Mouse (Mus musculus): ENCODE measurements at regions not wholly inside any gene's neighbourhood (a gene's known extent, or its start where the extent isn't known, plus 50 kb on each side); places are given as distances from the start of the nearest gene placed in this dataset.

DNA sequence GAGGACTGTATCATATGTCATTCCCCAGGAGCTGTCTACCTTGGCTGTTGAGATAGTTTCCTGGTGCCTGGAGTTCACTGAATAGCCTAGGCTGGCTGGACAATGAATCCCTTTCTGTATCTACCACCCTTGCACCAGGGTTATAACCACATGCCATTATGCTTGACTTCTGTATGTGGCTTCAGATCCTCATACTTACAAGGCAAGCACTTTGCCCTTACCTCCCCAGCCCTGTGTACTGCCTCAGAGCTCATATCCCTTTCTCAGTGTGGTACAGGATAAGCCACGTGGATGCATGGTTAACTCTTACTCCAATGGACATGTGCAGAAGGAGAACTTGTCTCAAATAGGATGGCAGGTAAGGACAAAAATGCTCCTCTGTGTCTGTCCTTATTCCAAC lies 291.3 kb upstream of the Klf4 start:
- no peak overlapping the region for H3K4me3 ChIP-seq (ENCODE audit: low read length)
- H3K27ac ChIP-seq = no peak overlapping the region
- H3K4me1 ChIP-seq (ENCODE audit: insufficient read depth, low read length) = no peaks in the 10 kb centered on the region
- TF ChIP-seq CTCF (IDR thresholded peaks at IDR 0.05; ENCODE audit: low read depth) = no peak
- DNase-seq (ENCODE audit: low spot score) (no peak), ATAC-seq (no peak)
- H3K27me3 ChIP-seq (ENCODE audit: insufficient read depth, low read length) = no peaks in the 10 kb centered on the region
- no peak overlapping the region for H3K4me2 ChIP-seq (ENCODE audit: low read depth, low read length)
- 77% methylated on average over 1 of the region's 1 CpGs for WGBS
- no peak overlapping the region for H3K9ac ChIP-seq (replicated peaks; ENCODE audit: low read length)
- H3K36me3 ChIP-seq (ENCODE audit: insufficient read depth, low read length) = no peaks in the 10 kb centered on the region
- H3K9me3 ChIP-seq (ENCODE audit: low read length) = no peaks in the 10 kb centered on the region

DNA sequence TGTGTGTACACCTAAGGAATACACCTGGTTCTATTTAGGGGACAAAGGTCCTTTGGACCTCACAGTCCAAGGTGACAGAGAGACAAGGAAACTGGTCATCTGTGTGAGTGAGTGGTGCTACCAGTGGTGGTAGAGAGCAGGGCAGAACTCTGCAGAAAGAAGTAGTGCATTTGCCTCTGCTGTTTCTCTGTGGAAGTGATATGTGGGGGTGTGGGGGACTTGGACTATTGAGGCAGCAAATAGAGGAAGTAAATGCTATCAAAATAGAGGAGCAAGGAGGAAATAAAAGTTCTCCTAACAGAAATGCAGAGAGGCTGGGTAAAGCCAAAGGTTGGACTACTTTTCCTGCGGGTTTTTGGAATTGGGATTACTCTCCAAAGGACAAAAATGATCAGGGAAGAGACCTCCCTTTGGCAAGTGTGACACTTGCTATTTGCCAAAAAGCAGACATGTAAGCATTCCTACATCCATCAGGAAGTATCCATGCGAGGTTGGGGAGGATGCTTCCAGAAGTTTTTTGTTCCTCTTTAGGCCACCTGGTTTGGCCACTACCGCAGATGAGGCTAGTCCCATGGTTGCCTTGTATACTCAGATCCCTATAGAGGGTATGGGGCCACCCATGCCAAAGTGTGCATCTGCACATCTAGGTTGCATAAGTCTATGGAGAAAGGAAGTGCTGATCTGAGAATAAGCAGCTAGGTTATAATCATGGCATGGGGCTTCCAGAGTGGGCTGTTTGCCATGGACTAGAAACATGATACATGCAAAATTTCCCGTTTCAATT lies 285.0 kb upstream of the Klf4 start:
- no peak for ATAC-seq
- no peak for TF ChIP-seq CTCF (IDR thresholded peaks at IDR 0.05; ENCODE audit: low read depth)
- Histone ChIP-seq H3K4me2 (ENCODE audit: low read depth, low read length) (no peak overlapping the region), H3K27ac (no peak overlapping the region), H3K9me3 (ENCODE audit: low read length) (no peaks in the 10 kb centered on the region), H3K4me1 (ENCODE audit: insufficient read depth, low read length) (no peaks in the 10 kb centered on the region), H3K9ac (replicated peaks; ENCODE audit: low read length) (no peak overlapping the region), H3K4me3 (ENCODE audit: low read length) (no peak overlapping the region), H3K27me3 (ENCODE audit: insufficient read depth, low read length) (no peaks in the 10 kb centered on the region), H3K36me3 (ENCODE audit: insufficient read depth, low read length) (no peaks in the 10 kb centered on the region)
- DNase-seq (ENCODE audit: low spot score) = no peak
- WGBS = 86% methylated on average over 4 of the region's 4 CpGs

- no peaks in the 10 kb centered on the region for H3K9me3 ChIP-seq (ENCODE audit: low read length)
- DNase-seq (ENCODE audit: low spot score) (no peak), ATAC-seq (no peak)
- H3K36me3 ChIP-seq (ENCODE audit: insufficient read depth, low read length) = no peaks in the 10 kb centered on the region
- 95% methylated on average over 3 of the region's 3 CpGs for WGBS
- no peak overlapping the region for H3K9ac ChIP-seq (replicated peaks; ENCODE audit: low read length)
- no peak overlapping the region for H3K4me3 ChIP-seq (ENCODE audit: low read length)
- no peak overlapping the region for H3K27ac ChIP-seq
- H3K4me2 ChIP-seq (ENCODE audit: low read depth, low read length) = no peak overlapping the region
- no peak for TF ChIP-seq CTCF (IDR thresholded peaks at IDR 0.05; ENCODE audit: low read depth)
- H3K27me3 ChIP-seq (ENCODE audit: insufficient read depth, low read length) = no peaks in the 10 kb centered on the region
- H3K4me1 ChIP-seq (ENCODE audit: insufficient read depth, low read length) = no peaks in the 10 kb centered on the region
Measured at GRCm38 (mm10) chr4:55815832-55816231, 283.6 kb upstream of the Klf4 start.

GRCm38 (mm10) chr4:55812846-55813245 lies 280.6 kb upstream of the Klf4 start:
- H3K27me3 ChIP-seq (ENCODE audit: insufficient read depth, low read length) = no peaks in the 10 kb centered on the region
- H3K27ac ChIP-seq = no peak overlapping the region
- H3K9ac ChIP-seq (replicated peaks; ENCODE audit: low read length) = no peak overlapping the region
- H3K36me3 ChIP-seq (ENCODE audit: insufficient read depth, low read length) = no peaks in the 10 kb centered on the region
- no peak overlapping the region for H3K4me2 ChIP-seq (ENCODE audit: low read depth, low read length)
- no peaks in the 10 kb centered on the region for H3K9me3 ChIP-seq (ENCODE audit: low read length)
- WGBS = 92% methylated on average over 8 of the region's 8 CpGs
- no peaks in the 10 kb centered on the region for H3K4me1 ChIP-seq (ENCODE audit: insufficient read depth, low read length)
- no peak for DNase-seq (ENCODE audit: low spot score)
- TF ChIP-seq CTCF (IDR thresholded peaks at IDR 0.05; ENCODE audit: low read depth) = no peak
- H3K4me3 ChIP-seq (ENCODE audit: low read length) = no peak overlapping the region
- ATAC-seq = no peak

DNA sequence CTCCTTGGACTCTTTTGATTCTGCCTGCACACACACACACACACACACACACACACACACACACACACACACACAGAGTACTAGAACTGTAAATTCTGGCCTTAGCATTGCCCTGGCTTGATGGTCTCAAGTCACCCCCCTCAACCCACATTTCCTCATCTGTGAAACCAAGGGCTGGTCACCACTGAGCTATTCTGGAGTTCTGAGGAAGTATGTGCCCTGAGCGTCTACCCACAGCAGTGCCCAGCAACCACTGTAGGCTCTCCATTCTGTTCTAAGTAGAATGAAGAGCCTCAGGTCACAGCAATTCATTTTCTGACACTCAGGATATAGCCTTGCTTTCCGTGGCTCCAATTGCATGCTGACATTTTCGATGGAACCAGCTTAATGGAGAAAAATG lies 279.4 kb upstream of the Klf4 start:
- WGBS = 63% methylated on average over 3 of the region's 3 CpGs
- DNase-seq (ENCODE audit: low spot score) = no peak
- no peak overlapping the region for H3K4me2 ChIP-seq (ENCODE audit: low read depth, low read length)
- no peaks in the 10 kb centered on the region for H3K27me3 ChIP-seq (ENCODE audit: insufficient read depth, low read length)
- no peak overlapping the region for H3K27ac ChIP-seq
- no peaks in the 10 kb centered on the region for H3K9me3 ChIP-seq (ENCODE audit: low read length)
- H3K36me3 ChIP-seq (ENCODE audit: insufficient read depth, low read length) = no peaks in the 10 kb centered on the region
- H3K4me1 ChIP-seq (ENCODE audit: insufficient read depth, low read length) = no peaks in the 10 kb centered on the region
- no peak overlapping the region for H3K4me3 ChIP-seq (ENCODE audit: low read length)
- TF ChIP-seq CTCF (IDR thresholded peaks at IDR 0.05; ENCODE audit: low read depth) = no peak
- no peak for ATAC-seq
- no peak overlapping the region for H3K9ac ChIP-seq (replicated peaks; ENCODE audit: low read length)

GRCm38 (mm10) chr4:55808501-55808900 lies 276.2 kb upstream of the Klf4 start:
- Histone ChIP-seq H3K27me3 (ENCODE audit: insufficient read depth, low read length) (no peaks in the 10 kb centered on the region), H3K36me3 (ENCODE audit: insufficient read depth, low read length) (no peaks in the 10 kb centered on the region), H3K27ac (no peak overlapping the region), H3K4me2 (ENCODE audit: low read depth, low read length) (no peak overlapping the region), H3K9ac (replicated peaks; ENCODE audit: low read length) (no peak overlapping the region), H3K9me3 (ENCODE audit: low read length) (no peaks in the 10 kb centered on the region), H3K4me3 (ENCODE audit: low read length) (no peak overlapping the region), H3K4me1 (ENCODE audit: insufficient read depth, low read length) (no peaks in the 10 kb centered on the region)
- 51% methylated on average over 5 of the region's 5 CpGs for WGBS
- no peak for TF ChIP-seq CTCF (IDR thresholded peaks at IDR 0.05; ENCODE audit: low read depth)
- ATAC-seq = no peak
- peak; percentile 37 for DNase-seq (ENCODE audit: low spot score)

DNA sequence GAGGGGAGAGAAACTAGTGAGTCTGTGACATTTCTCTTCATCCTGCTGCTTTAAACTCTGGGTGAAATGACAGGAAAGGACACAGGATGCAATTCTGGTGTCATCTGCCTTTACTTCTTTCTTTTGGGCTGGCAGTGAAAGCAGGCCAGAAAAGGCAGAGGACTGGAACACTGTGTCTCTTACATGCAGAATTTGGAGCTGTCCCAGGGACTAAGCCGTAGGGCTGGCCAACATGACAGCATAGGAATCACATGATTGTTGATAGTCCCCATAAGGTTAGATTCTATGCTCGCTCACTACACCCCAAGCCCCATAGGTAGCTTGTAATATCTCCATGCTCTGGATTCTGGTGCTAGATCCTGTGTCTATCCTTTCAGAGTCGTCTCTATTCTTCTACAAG lies 274.5 kb upstream of the Klf4 start:
- Histone ChIP-seq H3K4me3 (ENCODE audit: low read length) (no peak overlapping the region), H3K9me3 (ENCODE audit: low read length) (no peaks in the 10 kb centered on the region), H3K36me3 (ENCODE audit: insufficient read depth, low read length) (no peaks in the 10 kb centered on the region), H3K27ac (no peak overlapping the region), H3K4me2 (ENCODE audit: low read depth, low read length) (no peak overlapping the region), H3K4me1 (ENCODE audit: insufficient read depth, low read length) (peaks cover 3% of the 10 kb centered on the region; the same call in 1 of the 2 replicates), H3K27me3 (ENCODE audit: insufficient read depth, low read length) (no peaks in the 10 kb centered on the region), H3K9ac (replicated peaks; ENCODE audit: low read length) (no peak overlapping the region)
- no peak for TF ChIP-seq CTCF (IDR thresholded peaks at IDR 0.05; ENCODE audit: low read depth)
- 90% methylated on average over 3 of the region's 3 CpGs for WGBS
- no peak for DNase-seq (ENCODE audit: low spot score)
- ATAC-seq = no peak

All from hindbrain, postnatal 0 days (tissue).